Mouse (Mus musculus): ENCODE measurements around the gene Ttc7b. TPM values are rescaled to one million over a fixed set of nuclear protein-coding genes. Genes with fewer than 3 reads are reported as not detected.

Ttc7b gene
- polyA plus RNA-seq, 2 experiments = 7.3 to 28.1 TPM

GRCm38 (mm10) chr12:100290711-100291685 is 229.6 kb downstream of the Ttc7b start:
- Histone ChIP-seq H3K36me3 (ENCODE audit: control insufficient read depth, insufficient read depth, low read length) (no peaks in the 10 kb centered on the region), H3K27me3 (ENCODE audit: control insufficient read depth, insufficient read depth, low read length) (no peaks in the 10 kb centered on the region), H3K4me3 (replicated peaks; ENCODE audit: low read length) (no peak overlapping the region), H3K4me2 (replicated peaks; ENCODE audit: low read depth, low read length, severe bottlenecking) (no peak overlapping the region), H3K9ac (ENCODE audit: low read depth, low read length, severe bottlenecking) (no peak overlapping the region; the same call in 1 of the 2 replicates), H3K27ac (replicated peaks; ENCODE audit: low read depth, low read length) (peak overlapping the region; percentile 0), H3K9me3 (ENCODE audit: control insufficient read depth, low read length) (no peaks in the 10 kb centered on the region), H3K4me1 (ENCODE audit: control insufficient read depth, insufficient read depth, low read length) (peaks cover 23% of the 10 kb centered on the region)
- ATAC-seq (ENCODE audit: low FRiP score, low read depth) = peak; percentile 85
- DNase-seq (ENCODE audit: low spot score) = peak; percentile 76
- 47% methylated on average over 17 of the region's 18 CpGs for whole genome bisulfite sequencing
- no peak for TF ChIP-seq POLR2A (IDR thresholded peaks at IDR 0.05; ENCODE audit: borderline replicate concordance, extremely low read depth, insufficient read depth, insufficient read length)

GRCm38 (mm10) chr12:100290178-100290531 is 230.5 kb downstream of the Ttc7b start:
- Histone ChIP-seq H3K27ac (replicated peaks; ENCODE audit: low read depth, low read length) (peak overlapping the region; percentile 28; the same call in 1 of the 2 replicates), H3K4me1 (ENCODE audit: control insufficient read depth, insufficient read depth, low read length) (peaks cover 23% of the 10 kb centered on the region), H3K9me3 (ENCODE audit: control insufficient read depth, low read length) (no peaks in the 10 kb centered on the region), H3K9ac (ENCODE audit: low read depth, low read length, severe bottlenecking) (no peak overlapping the region), H3K27me3 (ENCODE audit: control insufficient read depth, insufficient read depth, low read length) (no peaks in the 10 kb centered on the region), H3K4me3 (replicated peaks; ENCODE audit: low read length) (no peak overlapping the region), H3K4me2 (replicated peaks; ENCODE audit: low read depth, low read length, severe bottlenecking) (peak overlapping the region; percentile 2; the same call in 1 of the 2 replicates), H3K36me3 (ENCODE audit: control insufficient read depth, insufficient read depth, low read length) (no peaks in the 10 kb centered on the region)
- 50% methylated on average over 10 of the region's 11 CpGs for WGBS
- DNase-seq (ENCODE audit: low spot score) (no peak), ATAC-seq (ENCODE audit: low FRiP score, low read depth) (peak; percentile 3; the same call in 1 of the 2 replicates)
- no peak for TF ChIP-seq POLR2A (IDR thresholded peaks at IDR 0.05; ENCODE audit: borderline replicate concordance, extremely low read depth, insufficient read depth, insufficient read length)

- no peak overlapping the region for H3K4me3 ChIP-seq (replicated peaks; ENCODE audit: low read length)
- peak overlapping the region; percentile 2; the same call in 1 of the 2 replicates for H3K4me2 ChIP-seq (replicated peaks; ENCODE audit: low read depth, low read length, severe bottlenecking)
- no peaks in the 10 kb centered on the region for H3K36me3 ChIP-seq (ENCODE audit: control insufficient read depth, insufficient read depth, low read length)
- H3K9me3 ChIP-seq (ENCODE audit: control insufficient read depth, low read length) = no peaks in the 10 kb centered on the region
- 20% methylated on average over 8 of the region's 8 CpGs for WGBS
- peak; percentile 76 for ATAC-seq (ENCODE audit: low FRiP score, low read depth)
- peaks cover 23% of the 10 kb centered on the region for H3K4me1 ChIP-seq (ENCODE audit: control insufficient read depth, insufficient read depth, low read length)
- no peaks in the 10 kb centered on the region for H3K27me3 ChIP-seq (ENCODE audit: control insufficient read depth, insufficient read depth, low read length)
- TF ChIP-seq POLR2A (IDR thresholded peaks at IDR 0.05; ENCODE audit: borderline replicate concordance, extremely low read depth, insufficient read depth, insufficient read length) = no peak
- peak; percentile 87 for DNase-seq (ENCODE audit: low spot score)
- peak overlapping the region; percentile 28; the same call in 1 of the 2 replicates for H3K27ac ChIP-seq (replicated peaks; ENCODE audit: low read depth, low read length)
- H3K9ac ChIP-seq (ENCODE audit: low read depth, low read length, severe bottlenecking) = no peak overlapping the region
These were observed 231.1 kb downstream of the Ttc7b start for GRCm38 (mm10) chr12:100289267-100290177.

- Histone ChIP-seq H3K4me3 (replicated peaks; ENCODE audit: low read length) (no peak overlapping the region), H3K27ac (replicated peaks; ENCODE audit: low read depth, low read length) (no peak overlapping the region), H3K36me3 (ENCODE audit: control insufficient read depth, insufficient read depth, low read length) (no peaks in the 10 kb centered on the region), H3K27me3 (ENCODE audit: control insufficient read depth, insufficient read depth, low read length) (no peaks in the 10 kb centered on the region), H3K9ac (ENCODE audit: low read depth, low read length, severe bottlenecking) (no peak overlapping the region), H3K4me2 (replicated peaks; ENCODE audit: low read depth, low read length, severe bottlenecking) (no peak overlapping the region), H3K4me1 (ENCODE audit: control insufficient read depth, insufficient read depth, low read length) (peaks cover 23% of the 10 kb centered on the region), H3K9me3 (ENCODE audit: control insufficient read depth, low read length) (no peaks in the 10 kb centered on the region)
- 80% methylated on average over 5 of the region's 5 CpGs for WGBS
- no peak for TF ChIP-seq POLR2A (IDR thresholded peaks at IDR 0.05; ENCODE audit: borderline replicate concordance, extremely low read depth, insufficient read depth, insufficient read length)
- ATAC-seq (ENCODE audit: low FRiP score, low read depth) (no peak), DNase-seq (ENCODE audit: low spot score) (no peak)
These were observed 232.6 kb downstream of the Ttc7b start for GRCm38 (mm10) chr12:100288018-100288417.

GRCm38 (mm10) chr12:100287565-100287964 is 233.1 kb downstream of the Ttc7b start:
- no peak for ATAC-seq (ENCODE audit: low FRiP score, low read depth)
- Histone ChIP-seq H3K9me3 (ENCODE audit: control insufficient read depth, low read length) (no peaks in the 10 kb centered on the region), H3K27ac (replicated peaks; ENCODE audit: low read depth, low read length) (no peak overlapping the region), H3K4me1 (ENCODE audit: control insufficient read depth, insufficient read depth, low read length) (peaks cover 28% of the 10 kb centered on the region), H3K4me3 (replicated peaks; ENCODE audit: low read length) (no peak overlapping the region), H3K9ac (ENCODE audit: low read depth, low read length, severe bottlenecking) (no peak overlapping the region), H3K27me3 (ENCODE audit: control insufficient read depth, insufficient read depth, low read length) (no peaks in the 10 kb centered on the region), H3K36me3 (ENCODE audit: control insufficient read depth, insufficient read depth, low read length) (no peaks in the 10 kb centered on the region), H3K4me2 (replicated peaks; ENCODE audit: low read depth, low read length, severe bottlenecking) (no peak overlapping the region)
- WGBS = 95% methylated on average over 2 of the region's 2 CpGs
- TF ChIP-seq POLR2A (IDR thresholded peaks at IDR 0.05; ENCODE audit: borderline replicate concordance, extremely low read depth, insufficient read depth, insufficient read length) = no peak
- no peak for DNase-seq (ENCODE audit: low spot score)

Data from limb, embryonic 14.5 days (tissue).